Mouse (Mus musculus) adrenal gland, adult 2 months (tissue): ENCODE measurements around the gene Cfap97. TPM values are rescaled to one million over a fixed set of nuclear protein-coding genes. Genes with fewer than 3 reads are reported as not detected.

ENCODE experiments used
- DNase-seq: peaks from one replicate; pipeline ENCODE4 v3.0.0; 2021
- polyA plus RNA-seq: library from polyadenylated mRNA; depleted of rRNA; stranded (reverse); fragments of >200 nt; gene quantifications from 2 replicates; pipeline ENCODE4 v1.2.3, GENCODE M21; 2012
- total RNA-seq, 2 experiments: library from RNA; stranded (reverse); gene quantifications; 2 replicates each; pipeline ENCODE4 v1.2.3; 2021

Gene Cfap97
- total and polyA plus RNA-seq, 3 experiments, result 2.1 to 19.5 (median 16.1) TPM

- DNase-seq, result no peak
Observed at GRCm38 (mm10) chr8:46153042-46153441, 1.5 kb downstream of the Cfap97 start.

GRCm38 (mm10) chr8:46162953-46163869 lies 11.6 kb downstream of the Cfap97 start:
- peak; percentile 98 for DNase-seq

- DNase-seq, result peak; percentile 18
Observed at GRCm38 (mm10) chr8:46163870-46164190, 12.3 kb downstream of the Cfap97 start.

GRCm38 (mm10) chr8:46173651-46174050 lies 22.1 kb downstream of the Cfap97 start:
- no peak for DNase-seq

- DNase-seq, result no peak
Observed at GRCm38 (mm10) chr8:46180136-46180535, 28.6 kb downstream of the Cfap97 start.

- peak; percentile 40 for DNase-seq
Observed at GRCm38 (mm10) chr8:46185361-46185760, 33.8 kb downstream of the Cfap97 start.

- no peak for DNase-seq
Observed at GRCm38 (mm10) chr8:46193100-46193499, 41.5 kb downstream of the Cfap97 start.

GRCm38 (mm10) chr8:46196877-46197276 lies 45.3 kb downstream of the Cfap97 start:
- DNase-seq, result no peak

- no peak for DNase-seq
Observed at GRCm38 (mm10) chr8:46197673-46198072, 46.1 kb downstream of the Cfap97 start.

- no peak for DNase-seq
Observed at GRCm38 (mm10) chr8:46202350-46202749, 50.8 kb downstream of the Cfap97 start.

GRCm38 (mm10) chr8:46204301-46204700 lies 52.7 kb downstream of the Cfap97 start:
- no peak for DNase-seq

- DNase-seq, result no peak
Observed at GRCm38 (mm10) chr8:46204974-46205640, 53.5 kb downstream of the Cfap97 start.

- no peak for DNase-seq
Observed at GRCm38 (mm10) chr8:46206107-46206506, 54.5 kb downstream of the Cfap97 start.

- no peak for DNase-seq
Observed at GRCm38 (mm10) chr8:46208354-46208753, 56.8 kb downstream of the Cfap97 start.

GRCm38 (mm10) chr8:46209057-46209456 lies 57.5 kb downstream of the Cfap97 start:
- no peak for DNase-seq

GRCm38 (mm10) chr8:46210404-46211315 lies 59.1 kb downstream of the Cfap97 start, which contains the start of gene Slc25a4:
TSS of gene Slc25a4 (minus strand) at chr8:46211284.
- DNase-seq, result peak; percentile 98

GRCm38 (mm10) chr8:46211611-46212071 lies 60.1 kb downstream of the Cfap97 start:
- DNase-seq, result peak; percentile 37

- DNase-seq, result no peak
Observed at GRCm38 (mm10) chr8:46212194-46212593, 60.6 kb downstream of the Cfap97 start.

GRCm38 (mm10) chr8:46213971-46214480 lies 62.5 kb downstream of the Cfap97 start:
- no peak for DNase-seq

GRCm38 (mm10) chr8:46216838-46217237 lies 65.3 kb downstream of the Cfap97 start:
- DNase-seq, result peak; percentile 70

GRCm38 (mm10) chr8:46220566-46220965 lies 69.0 kb downstream of the Cfap97 start:
- DNase-seq, result peak; percentile 24

- DNase-seq, result no peak
Observed at GRCm38 (mm10) chr8:46225501-46225900, 73.9 kb downstream of the Cfap97 start.
